Mouse (Mus musculus): ENCODE data around the gene Git1.

The Git1 gene

DNA sequence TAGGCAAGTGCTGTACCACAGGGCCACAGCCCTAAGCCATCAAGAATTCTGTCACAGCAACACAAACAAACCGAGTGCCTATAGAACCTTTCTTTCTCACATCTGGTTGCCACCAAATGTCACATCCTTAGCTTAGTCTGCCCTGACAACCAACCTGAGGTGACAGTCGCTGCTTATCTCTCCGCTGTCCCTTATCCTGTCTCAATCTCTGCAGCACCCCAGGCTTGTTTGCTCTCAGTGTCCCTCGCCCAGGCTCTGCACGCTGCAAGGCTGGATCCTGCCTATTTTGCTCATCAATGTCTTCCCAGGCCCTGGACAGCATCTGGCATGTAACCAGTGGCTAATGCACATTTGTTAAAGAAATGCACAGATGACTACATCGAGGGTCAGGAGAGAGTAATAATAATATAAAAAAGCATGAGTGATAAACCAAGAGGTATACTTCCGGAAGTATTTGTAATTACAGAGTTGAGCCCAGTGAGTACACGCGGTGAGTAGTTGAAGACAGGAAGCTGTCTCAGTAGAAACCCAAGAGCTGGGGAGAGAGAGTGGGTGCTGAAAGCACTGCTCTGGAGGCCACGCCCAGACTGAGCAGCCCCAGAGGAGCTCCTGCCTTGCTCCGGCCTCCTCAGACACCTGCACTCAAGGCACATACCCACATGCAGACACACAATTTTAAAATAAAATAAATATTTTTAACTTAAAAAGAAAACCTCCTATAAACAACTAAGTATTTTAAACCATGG lies 9.7 kb upstream of the Git1 start:
- DNase-seq (ENCODE audit: low spot score) = no peak

DNA sequence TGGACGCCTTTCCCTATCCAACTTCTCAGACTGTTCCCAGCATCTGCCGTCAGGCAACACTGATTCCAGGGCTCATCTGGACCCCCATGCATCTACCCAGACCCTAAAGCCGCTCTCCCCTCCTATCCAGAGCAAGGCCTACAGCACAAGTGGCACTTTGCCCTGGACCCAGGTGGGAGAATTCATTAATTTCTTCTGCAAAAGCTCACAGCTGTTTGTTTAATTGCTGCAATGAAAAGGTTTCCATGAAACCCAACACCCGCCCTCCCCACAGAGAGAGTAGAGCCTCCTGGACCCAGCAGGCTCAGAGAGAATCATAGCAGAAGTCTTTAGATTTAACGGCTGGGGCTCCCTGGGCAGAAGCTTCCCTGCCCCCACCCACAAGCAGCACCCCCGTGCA lies 8.1 kb upstream of the Git1 start:
- DNase-seq (ENCODE audit: low spot score) = no peak

DNA sequence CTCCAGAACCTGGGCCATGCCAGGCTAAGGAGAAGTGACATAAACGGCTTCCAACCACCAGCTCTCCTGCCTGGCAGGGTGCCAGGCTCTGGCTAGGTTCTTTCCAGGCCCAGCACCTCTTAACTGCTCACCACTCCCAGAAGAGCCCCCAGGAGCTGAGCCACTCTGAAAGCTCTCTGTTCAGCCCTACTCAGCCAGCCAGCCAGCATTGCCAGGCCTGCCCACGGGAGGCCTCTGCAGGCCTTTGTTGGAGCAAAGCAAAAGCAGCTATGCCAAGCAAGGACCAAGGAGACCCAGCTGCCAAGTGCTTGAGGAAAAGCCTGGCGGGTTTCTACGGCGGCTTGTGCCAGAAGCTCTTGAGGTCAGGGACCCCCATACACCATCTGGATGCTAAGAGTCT lies 6.6 kb upstream of the Git1 start:
- no peak for DNase-seq (ENCODE audit: low spot score)

DNA sequence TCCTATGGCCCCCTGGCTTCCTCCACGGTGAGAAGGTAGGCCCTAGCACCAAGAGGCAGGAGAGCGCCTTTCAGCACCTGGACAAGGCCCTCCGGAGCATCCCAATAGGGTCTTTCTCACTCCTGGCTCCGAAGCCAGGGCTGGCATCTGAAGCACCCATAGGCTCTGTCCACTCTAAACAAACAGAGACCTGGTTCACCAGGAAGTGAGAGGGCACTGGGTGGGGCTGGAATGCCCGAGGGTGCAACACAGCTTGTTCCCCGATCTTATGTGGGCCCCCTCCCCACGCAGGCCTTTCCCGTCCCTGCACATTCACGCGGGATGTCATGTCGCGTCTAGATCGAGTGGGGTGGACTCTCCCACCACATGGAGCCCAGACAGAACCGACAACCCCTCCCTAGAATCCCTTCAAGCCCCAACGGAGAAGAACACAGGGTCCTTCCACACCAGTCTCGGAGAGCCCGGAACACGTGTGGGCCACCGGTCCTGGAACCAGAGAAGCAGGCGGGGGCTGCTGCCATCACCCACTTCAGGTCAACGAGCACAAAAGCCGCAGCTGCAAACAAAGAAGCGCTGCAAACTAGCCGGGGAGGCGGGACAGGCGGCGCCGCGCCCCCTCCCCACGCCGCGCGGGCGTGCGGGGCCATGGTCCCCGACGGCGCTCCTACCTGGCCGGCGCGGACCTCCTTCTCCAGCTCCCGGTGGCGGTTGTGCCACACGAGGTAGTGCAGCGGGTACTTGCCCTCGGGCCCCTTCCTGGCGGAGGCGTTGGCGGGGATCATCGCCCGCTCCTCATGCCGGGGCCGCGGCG lies 4.4 kb upstream of the Git1 start:
- DNase-seq (ENCODE audit: low spot score) = no peak

DNA sequence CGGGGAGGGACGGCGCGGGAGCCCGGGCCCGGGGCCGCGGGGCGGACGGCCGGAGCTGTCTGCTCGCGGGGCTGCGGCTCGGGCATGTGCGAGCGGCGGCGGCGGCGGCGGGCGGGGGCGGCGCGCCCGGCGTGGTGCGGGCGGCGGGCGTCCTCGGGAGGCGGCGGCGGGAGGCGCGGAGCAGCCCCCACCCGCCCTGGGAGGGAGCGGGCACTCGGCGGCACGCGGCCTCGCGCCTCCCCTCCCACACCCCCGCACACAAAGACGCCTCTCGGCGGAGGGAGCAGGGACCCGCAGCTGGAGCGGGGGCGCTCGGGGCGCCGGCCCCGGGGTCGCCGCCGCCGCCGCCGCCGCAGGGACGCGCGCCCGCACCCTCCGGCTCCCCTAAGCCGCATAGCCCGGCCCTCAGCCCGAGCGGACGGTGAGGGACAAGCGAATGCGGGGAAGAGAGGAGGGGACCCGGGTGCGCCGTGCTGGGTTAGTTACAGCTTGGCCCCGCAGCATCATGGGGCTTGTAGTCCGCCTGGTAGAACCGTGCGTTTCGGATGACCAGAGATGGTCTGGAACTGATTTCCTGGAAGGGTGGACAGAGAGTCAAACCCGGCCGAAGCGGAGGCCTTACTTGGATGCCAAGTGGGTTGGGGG lies 3.6 kb upstream of the Git1 start, which contains the start of gene Ankrd13b:
Ankrd13b (minus strand) TSS at position 88 of the 645 bp plus-strand sequence.
- peak; percentile 67 for DNase-seq (ENCODE audit: low spot score)

DNA sequence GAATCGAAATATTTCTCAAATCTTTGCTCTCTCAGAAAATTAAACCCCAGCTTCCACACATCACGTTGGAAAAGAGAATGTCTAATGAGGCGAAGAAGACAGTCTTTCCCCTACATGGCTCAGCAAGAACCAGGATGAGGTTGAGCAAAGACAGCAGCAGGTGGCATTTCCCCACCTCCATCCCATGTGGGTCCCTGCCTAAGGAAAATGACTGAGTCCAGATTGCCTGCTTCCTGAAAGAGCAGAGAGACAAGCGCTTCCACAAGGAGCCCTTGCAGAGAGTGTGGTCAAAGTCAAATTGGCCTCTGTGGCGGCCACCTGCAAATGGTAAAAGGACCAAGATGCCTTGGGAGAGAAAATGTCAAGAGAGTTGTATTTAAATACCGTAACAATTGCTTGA lies 2.9 kb upstream of the Git1 start:
- DNase-seq (ENCODE audit: low spot score) = no peak

DNA sequence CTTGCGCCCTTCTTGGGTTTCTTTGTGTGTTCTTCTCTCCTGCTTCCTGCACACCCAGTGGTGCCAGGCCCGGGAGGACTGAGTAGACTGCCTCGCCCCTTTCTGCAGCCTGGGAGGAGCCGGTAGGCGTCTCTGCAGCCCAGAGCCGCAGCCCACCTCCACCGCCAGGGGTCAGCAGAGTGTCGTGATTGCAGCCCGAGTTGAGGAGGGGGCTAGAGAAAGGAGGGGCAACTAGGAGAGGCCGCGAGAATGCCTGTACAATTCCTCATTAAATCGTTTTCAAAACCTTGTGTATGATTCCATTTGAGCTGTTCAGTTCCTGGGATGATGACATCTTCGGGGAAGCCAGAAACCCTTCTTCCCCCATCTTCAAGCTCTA lies 2.2 kb upstream of the Git1 start:
- peak; percentile 82 for DNase-seq (ENCODE audit: low spot score)

DNA sequence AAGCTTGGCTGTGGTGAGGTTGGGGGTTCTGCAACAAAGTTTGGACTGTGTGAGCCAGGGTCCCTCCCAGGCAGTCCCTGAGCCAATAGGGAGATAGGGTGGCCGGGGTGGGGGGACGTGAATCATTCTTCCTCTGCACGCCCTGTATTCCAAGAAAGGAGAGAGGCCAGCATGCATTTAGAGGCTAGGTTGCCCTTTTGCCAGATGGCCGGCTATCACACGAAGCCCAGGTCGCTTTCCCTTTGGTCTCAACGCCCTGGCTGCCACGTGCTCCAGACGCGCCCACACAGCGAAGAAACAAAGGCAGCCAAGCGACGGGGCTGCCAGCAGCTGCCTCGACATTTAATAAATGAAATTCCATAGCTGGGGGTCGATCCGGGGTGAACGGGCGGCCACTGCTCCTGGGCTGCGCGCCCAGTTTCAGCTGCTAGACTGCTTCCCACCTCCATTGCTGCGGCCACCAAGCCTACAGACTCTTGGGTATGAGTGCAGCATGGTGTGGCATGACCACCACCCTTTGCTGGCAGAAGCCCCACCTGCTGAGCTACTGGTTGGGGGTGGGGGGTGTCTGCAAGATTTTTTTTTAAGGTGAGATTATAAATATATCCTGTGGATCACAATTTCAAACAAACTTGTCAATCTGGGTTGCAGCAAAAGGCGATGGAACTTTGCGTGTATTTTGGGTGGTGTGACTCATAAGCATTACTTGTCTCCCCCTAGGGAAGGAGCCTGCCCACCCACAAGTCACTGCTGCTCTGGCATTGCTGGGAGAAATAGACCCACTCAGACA lies 1.7 kb upstream of the Git1 start:
- peak; percentile 69 for DNase-seq (ENCODE audit: low spot score)

DNA sequence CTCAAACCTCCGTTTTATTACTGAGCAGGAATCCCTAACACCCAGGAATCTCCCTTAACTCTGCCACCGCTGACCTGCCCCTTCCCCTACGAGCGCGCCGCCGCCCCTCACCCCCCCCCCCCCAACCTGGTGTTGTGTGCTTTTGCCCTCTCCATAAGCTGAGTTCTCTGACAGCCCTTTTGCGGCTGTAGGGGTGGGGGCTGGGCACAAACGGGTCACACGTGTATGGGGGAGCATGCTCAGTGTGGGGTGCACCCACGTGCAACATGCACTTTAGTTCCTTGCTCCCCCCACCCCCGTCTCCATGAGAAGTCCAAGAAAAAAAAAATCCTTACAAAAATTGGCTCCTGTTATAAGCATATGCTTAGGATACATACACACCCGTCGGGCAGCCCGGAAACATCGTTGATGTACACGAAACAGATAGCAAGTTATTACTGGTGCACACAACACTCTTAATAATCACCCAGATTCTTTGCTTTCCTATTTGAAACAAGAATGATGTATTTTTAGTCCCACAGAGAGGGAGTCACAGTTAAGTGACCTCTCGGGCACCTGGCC lies 971 bp upstream of the Git1 start:
- no peak for DNase-seq (ENCODE audit: low spot score)

DNA sequence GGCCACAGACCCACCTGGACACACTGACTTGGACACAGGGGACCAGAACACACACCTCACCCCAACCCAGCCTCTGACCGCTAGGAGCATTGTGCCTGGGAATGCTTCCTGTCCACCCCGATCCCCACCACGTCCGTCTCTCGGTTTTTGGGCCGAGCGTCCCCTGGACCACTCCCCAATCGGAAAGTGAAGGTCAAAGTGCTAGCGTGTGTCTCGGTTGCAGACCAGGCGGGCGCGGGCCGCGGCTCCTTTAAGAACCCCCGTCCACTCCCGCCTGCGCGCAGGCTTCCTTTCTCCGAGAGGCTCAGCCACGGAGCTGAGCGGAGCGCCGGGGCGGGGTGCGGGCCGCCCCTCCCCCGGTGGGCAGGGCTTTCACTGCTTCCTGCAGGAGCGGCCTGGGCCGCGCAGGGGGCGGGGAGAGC lies 440 bp upstream of the Git1 start:
- peak; percentile 91 for DNase-seq (ENCODE audit: low spot score)

DNA sequence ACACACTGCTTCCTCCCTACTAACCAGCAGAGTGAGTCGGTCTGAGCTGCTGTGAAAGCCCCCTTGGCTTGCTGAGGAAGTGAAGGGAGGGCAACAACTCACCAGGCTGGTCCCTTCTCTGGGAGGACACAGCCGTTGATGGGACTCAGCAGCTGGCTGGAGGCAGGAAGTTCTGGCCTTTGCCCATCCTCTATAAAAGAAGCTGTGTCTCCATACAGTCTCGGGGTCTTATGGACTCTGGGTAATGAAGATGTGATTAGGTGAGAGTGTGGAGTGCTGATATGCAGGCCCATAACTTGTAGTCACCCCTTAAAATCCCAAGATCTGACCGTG lies 948 bp downstream of the Git1 start:
- DNase-seq (ENCODE audit: low spot score) = no peak

DNA sequence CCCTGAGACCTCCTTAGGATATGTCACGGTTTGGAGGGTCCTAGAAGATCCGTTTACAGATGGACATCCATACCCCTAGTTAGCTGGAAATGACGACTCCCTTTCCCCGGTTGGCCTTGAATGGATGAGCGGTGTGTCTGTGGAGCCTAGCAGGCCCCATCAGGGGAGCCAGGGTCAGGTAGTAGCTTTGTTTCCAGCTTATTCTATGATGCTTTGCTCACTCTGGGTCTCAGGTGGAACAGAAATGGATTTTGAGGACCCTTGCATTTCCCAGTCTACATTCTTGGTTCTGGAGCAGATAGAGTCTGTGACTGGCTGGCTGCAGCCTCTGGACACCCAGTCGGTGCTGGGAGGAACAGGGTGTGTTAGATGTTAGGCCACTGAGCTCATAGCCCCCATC lies 1.4 kb downstream of the Git1 start:
- DNase-seq (ENCODE audit: low spot score) = no peak

DNA sequence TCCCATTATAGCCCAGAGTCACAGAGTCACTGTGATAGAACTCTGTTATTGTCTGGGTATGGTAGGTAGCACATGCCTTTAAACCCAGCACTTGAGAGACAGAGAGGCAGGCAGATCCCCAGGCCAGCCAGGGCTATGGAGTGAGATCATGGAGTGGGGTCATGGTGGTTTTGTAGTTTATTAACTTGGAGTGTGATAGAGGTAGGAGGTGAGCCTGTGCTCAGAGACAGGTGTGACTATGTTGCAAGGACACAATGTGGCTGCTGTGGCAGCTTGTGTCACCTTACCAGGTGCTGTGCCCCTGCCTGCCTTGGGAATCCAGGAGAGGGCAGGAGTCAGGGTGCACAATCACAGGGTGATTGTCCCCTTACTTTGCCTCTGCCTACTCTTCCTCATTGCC lies 2.1 kb downstream of the Git1 start:
- DNase-seq (ENCODE audit: low spot score) = no peak

DNA sequence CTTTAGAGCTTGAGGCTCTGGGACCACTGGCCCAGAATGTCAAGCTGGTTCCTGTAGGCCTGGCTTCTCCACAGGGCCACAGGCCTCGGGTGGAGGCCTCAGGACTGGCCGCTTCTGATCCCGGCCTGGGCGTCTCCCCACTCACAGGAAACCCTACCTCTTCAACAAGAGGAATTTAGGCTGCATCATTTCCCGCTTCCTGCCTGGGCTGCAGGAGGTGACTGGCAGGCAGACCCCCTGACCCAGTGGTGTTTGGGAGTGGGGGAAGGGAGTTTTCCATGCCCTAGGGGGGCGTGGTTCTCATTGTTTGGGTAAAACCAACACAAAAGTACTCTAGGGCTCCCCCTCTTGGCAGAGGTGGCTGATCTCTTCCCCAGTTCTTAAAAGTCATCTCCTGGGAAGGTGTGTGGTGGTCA lies 4.0 kb downstream of the Git1 start:
- peak; percentile 31 for DNase-seq (ENCODE audit: low spot score)

DNA sequence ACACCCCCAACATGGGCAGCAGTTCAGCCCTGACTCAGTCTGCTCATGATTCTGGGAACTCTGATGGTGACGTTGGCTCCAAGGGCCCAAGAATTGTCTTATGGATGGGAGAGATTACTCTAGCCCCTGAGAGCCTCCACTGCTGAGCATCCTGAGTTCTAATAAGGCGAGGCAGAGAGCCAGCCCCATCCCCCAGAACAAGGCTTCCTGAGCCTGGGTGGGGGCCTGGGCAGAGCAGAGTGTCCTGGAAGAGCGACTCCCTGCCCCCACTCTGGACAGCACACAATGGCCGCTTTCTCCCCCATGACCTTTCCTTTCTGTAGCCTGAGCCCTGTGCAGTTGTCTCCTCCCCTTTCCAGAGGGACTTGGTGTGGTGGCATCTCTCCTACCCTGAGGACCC lies 4.5 kb downstream of the Git1 start:
- no peak for DNase-seq (ENCODE audit: low spot score)

DNA sequence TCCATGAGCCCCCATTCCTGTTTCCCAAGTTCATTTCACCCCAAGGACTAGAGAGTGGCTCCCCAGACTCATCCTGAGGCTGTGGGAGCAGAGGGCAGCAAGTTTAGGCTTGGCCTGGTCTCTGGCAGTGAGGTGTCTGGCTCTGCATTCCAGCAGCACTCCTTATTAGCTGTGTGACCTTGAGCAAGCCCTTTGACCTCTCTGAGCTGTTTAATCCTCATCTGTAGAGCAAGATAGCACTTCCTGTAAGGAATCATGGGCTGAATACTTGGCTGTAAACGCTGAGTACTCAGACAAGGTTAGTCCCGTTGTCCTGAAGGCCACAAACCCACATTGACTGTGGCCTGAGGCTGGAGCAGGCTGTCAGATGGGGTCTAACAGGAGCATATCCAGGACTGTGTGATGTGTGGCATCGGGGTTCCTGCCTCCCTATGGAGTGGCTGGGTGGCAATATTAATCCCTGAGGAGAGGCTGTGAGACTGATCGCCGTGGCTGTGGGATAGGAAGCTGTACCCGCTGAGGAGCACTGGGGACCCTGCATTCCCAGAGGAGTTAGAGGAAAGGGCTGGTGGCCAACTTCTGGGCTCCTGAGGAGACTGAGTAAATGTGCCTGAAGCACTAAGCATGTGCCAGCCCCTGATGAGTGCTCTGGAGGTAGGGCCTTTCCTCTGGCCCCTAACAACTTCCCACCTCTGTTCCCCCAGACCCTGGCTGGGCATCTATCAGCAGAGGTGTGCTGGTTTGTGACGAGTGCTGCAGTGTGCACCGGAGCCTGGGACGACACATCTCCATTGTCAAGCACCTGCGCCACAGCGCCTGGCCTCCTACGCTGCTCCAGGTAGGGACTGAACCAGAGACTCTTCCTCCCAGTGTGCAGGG lies 5.1 kb downstream of the Git1 start:
- peak; percentile 16 for DNase-seq (ENCODE audit: low spot score)

DNA sequence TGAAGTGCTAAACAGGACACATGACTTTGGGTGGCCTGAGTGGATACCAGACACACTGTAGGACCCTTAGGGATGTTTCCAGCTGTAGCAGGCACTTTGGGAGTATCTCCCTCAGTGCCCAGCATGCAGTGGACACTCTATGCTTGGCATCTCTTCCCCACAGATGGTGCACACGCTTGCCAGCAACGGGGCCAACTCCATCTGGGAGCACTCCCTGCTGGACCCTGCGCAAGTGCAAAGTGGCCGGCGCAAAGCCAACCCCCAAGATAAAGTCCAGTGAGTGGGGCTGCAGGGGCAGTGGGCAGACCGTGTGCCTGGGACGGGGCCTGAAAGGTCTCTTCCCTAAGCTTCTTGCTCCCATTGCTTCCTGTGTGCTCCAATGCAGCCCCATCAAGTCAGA lies 6.0 kb downstream of the Git1 start:
- no peak for DNase-seq (ENCODE audit: low spot score)

DNA sequence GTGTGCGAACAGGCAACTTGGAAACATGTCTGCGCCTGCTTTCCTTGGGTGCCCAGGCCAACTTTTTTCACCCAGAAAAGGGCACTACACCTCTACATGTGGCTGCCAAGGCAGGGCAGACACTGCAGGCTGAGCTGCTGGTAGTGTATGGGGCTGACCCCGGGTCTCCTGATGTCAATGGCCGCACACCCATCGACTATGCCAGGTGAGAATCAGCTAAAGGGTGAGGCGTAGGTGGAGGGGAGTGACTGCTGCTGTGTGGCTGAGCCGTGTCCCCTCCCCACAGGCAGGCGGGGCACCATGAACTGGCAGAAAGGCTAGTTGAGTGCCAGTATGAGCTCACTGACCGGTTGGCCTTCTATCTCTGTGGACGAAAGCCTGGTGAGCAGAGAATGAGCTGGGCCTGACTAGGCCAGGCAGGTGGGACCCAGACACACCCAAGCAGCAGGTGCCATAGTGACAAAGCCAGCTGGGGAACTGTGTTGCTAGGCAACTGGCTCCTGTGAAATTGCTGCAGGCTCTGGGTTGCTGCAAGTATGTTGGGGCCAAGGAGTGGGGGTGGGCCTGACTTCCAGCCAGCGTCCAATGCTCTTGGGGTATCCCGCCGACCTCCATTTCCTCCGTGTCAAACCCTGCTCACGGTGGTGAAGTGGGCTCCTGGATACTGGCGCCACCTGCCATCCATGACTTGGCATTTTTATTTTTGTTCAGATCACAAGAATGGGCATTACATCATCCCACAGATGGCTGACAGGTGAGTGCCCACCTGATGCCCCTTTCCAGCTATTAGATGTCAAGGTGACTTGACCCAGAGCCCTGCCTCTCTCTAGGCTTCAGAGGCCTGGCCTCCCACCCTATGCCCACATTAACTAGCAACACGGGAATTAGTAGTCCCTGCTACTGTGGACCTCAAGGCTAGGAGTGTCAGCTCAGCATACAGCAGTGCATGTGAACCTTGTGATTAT lies 7.3 kb downstream of the Git1 start:
- no peak for DNase-seq (ENCODE audit: low spot score)

DNA sequence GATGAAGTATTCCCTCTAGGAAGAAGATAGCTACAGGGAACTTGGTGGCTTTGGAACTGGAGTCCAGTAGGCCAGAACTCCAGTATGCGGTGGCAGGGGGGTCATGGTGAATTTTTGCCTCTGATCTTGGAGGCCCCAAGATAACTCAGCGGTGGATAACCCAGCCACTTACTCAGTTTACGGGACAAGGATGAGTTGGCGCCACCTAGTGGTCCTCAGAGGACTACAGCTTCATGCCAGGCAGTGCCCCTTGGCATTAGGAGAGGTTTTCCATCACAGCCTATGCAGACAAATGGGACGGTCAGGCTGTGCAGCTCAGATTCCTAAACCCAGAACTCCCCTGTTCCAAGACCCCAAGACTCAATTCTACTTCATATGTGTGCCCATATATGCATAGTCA lies 8.0 kb downstream of the Git1 start:
- peak; percentile 31 for DNase-seq (ENCODE audit: low spot score)

DNA sequence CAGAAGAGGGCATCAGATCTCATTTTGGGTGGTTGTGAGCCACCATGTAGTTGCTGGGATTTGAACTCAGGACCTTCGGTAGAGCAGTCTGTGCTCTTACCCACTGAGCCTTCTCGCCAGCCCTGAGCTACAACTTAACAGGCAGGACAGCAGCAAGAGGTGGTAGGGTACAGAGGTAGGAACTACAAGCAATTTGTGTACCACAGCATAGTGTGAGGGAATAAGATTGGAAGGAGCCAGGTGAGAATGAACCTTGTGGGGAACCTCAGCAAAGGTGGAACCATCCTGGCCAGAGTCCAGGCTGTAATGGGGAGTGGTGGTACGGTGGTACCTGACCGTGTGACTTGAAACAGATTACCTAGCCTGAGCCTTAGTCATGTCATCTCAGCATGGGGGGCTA lies 8.6 kb downstream of the Git1 start:
- DNase-seq (ENCODE audit: low spot score) = no peak
